Mouse (Mus musculus) kidney, adult 2 months (tissue): ENCODE measurements around the gene Cyp4f15.

ENCODE experiments used
- CTCF ChIP-seq: fragments of 200-500 bp; conservative IDR thresholded peaks from 2 replicates; pipeline ENCODE4 v1.5.1; 2011; ENCODE audit warnings: low read depth, mild to moderate bottlenecking, control low read depth, low read length, moderate library complexity, mixed read lengths; ENCODE audit not compliant: insufficient read depth, insufficient read length
- POLR2A ChIP-seq: fragments of 200-500 bp; IDR thresholded peaks from one replicate; pipeline ENCODE4 v1.6.1; 2011; ENCODE audit warnings: low read depth, low read length, control low read depth

- TF ChIP-seq POLR2A (no peak), CTCF (no peak)
These were observed 48.3 kb upstream of the Cyp4f15 start for GRCm38 (mm10) chr17:32637151-32637550.
